Mouse (Mus musculus) embryo, embryonic 9.5 days (tissue): Measurements from ENCODE around the gene Hexim2.

ENCODE experiments used
- DNase-seq: peaks from one replicate; pipeline ENCODE4 v3.0.0-alpha.2; 2017; ENCODE audit errors: extremely low spot score

Gene Hexim2

DNA sequence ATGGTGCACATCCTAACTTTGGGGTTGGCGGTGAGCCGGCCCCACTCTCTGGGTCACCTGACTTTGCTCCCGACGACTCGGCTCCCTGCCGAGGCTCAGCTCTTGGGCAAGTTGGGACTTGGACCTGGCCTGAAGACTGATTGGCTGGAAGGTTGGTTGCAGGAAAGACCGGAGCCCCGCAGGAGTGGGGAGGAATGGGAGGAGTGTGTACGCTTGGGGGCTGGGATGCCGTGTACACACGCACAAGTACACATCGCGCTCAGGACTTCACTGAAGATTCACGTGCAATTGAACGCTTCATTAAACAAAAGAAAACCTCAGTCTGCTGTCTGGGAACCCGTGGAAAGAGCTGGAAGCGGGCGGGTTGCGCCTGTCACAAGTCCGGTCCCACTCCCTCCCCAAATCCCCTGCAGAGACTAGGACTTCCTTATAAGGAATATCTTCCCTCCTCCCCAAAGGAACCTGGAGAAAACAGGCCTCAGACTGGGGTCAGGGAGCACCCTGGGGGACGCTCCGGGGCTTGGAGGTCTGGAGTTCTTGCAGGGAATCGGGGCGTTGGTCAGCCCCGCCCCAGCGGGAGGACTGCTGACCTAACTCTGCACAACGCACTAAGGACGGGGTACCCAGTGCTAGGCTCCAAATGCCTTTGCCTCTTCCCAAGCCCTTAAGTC is 20.2 kb upstream of the Hexim2 start:
- peak; percentile 67 for DNase-seq

DNA sequence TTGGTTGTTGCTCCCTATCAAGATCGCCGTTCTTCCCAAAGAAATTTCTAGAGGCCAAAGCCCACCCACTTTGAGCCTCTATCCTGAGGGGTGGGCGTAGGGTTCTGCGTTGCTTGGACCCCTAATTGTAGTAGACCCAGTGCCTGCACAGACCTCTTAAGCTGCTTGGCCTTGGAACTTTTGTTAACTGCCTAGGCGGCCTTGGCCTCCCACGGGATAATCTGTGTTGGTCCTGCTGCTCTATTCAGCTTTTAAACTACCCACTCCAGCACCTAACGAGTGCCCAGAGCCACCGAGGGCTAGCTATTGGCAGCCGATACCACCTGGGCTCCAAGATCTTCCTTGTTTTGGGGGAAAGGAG is 19.7 kb upstream of the Hexim2 start:
- DNase-seq = no peak

DNA sequence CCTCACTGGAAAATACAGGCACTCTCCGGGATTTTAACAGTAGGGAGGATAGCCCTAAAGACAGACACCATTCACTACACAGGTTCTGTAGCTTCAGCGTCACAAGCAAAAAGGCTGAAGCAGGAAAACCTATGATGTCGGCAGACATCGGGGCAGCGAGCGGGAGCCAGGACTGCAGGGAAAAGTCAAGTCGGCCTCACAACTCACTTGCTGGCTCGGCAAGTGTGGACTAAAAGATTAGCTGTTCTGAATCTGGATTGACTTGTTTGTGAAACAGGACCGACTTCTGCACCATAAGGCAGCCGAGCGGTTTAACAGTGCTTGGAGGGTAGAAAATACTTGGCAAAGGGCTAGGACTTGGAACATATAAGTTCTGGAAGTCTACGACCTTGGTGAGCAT is 19.2 kb upstream of the Hexim2 start:
- DNase-seq = no peak

DNA sequence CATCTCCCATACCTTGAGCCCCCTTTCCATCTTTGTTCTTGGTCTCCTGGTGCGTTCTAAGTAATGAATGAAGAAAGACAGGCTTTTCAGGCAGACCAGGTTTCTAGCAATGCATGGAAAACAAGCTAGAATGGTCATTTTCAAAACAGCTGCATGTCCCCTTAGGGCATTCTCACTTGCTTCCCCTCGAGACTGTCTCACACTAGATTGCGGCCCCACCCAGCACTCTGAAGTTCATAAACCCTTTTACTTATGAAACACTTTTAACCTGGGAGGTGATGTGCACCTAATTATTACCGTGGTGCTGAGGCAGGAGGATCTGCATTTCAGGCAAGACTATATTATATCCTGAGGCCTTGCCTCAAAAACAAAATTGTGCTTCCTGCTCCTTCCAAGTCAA is 18.5 kb upstream of the Hexim2 start:
- no peak for DNase-seq

- DNase-seq = no peak
Measured at GRCm38 (mm10) chr11:103114270-103114943, 17.8 kb upstream of the Hexim2 start.

DNA sequence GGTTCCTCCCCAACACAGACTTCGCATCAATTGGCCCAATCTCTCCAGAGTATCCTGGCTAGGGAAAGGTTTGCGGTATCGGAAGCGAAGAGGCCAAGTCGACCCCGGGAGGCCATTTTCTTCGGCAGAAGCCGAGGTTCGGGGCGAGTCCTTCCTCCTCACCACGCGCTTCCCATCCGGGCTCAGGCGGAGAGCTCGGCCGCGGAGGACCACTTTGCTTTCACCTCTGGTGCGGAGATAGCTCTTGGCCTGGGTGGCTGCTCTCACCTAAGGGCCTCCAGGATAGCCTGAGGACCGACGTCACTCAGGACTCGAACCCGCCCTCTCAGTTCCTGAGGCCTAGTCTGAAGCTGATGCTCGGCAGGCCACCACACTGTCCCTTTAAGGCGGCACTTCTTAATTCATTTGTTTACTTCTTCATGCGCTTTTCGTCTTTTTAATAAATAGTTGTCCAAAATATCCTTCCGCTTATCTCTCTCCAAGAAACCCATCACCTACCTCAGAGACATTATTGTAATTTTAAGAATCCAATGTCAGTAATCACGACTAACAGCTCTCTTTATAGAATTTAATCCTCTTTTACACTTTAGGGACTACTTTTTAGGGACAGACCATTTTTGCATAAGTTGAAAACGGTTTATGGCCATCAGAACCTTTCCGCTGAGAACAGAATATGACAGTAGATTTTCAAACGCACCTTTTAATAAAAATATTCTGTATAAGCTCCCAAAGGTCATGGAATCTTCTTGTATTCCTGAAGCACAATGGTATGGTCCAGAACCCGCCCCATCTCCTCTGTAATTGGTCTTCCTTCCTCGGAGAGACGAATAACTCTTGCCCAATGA is 16.8 kb upstream of the Hexim2 start:
- peak; percentile 85 for DNase-seq

GRCm38 (mm10) chr11:103116008-103116818 is 16.0 kb upstream of the Hexim2 start, which contains the start of gene Hexim1:
Gene Hexim1 (plus strand): TSS chr11:103116231.
- peak; percentile 100 for DNase-seq

GRCm38 (mm10) chr11:103116959-103117590 is 15.2 kb upstream of the Hexim2 start:
- peak; percentile 83 for DNase-seq

DNA sequence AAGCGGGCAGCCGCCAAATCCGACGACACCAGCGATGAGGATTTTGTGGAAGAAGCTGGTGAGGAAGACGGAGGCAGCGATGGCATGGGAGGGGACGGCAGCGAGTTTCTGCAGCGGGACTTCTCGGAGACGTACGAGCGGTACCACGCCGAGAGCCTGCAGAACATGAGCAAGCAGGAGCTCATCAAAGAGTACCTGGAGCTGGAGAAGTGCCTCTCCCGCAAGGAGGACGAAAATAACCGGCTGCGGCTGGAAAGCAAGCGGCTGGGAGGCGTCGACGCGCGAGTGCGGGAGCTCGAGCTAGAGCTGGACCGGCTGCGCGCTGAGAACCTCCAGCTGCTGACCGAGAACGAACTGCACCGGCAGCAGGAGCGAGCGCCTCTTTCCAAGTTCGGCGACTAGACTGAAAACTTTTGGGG is 14.6 kb upstream of the Hexim2 start:
- DNase-seq = no peak

GRCm38 (mm10) chr11:103118866-103119265 is 13.4 kb upstream of the Hexim2 start:
- DNase-seq = no peak

DNA sequence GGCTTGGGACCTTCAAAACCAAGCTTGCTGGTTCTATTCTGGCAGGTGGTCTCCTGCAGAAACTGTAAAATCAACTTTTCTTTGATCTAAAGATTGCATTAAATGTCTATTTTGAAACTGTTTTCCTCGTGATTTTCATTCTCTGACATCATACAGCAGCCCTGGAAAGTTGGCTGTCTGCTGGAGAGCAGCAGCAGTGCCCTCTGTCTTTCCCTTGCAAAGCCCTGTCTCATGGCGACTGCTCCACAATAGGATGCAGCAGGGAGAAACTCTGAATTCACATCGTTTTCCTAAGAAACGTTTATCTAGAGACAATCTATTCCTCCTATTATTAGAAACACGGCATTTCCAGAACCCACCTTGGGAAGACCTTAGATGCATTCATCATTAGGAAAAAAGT is 12.6 kb upstream of the Hexim2 start:
- DNase-seq = no peak

- DNase-seq = no peak
Measured at GRCm38 (mm10) chr11:103120315-103120714, 11.9 kb upstream of the Hexim2 start.

GRCm38 (mm10) chr11:103132576-103133455 is 587 bp downstream of the Hexim2 start:
- peak; percentile 99 for DNase-seq

- DNase-seq = no peak
Measured at GRCm38 (mm10) chr11:103133456-103134185, 1.4 kb downstream of the Hexim2 start.

DNA sequence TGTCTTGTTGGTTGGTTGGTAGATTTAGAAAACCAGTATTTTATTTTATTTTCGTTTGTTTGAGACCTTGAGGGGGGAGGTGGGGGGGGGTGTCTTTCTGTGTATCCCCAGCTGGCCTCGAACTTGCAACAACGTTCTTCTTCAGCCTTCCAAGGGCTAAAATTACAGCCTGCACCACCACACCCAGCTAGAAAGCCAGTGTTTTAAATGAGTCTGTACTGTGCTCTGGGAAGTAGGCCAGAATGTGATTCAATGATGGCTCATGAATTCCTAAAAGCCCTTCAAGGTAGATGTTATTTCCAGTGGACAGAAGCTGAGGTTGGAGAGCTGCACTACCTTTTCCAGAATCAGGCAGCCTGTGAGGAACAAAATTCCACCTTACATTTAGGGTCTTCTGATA is 2.0 kb downstream of the Hexim2 start:
- DNase-seq = no peak

- no peak for DNase-seq
Measured at GRCm38 (mm10) chr11:103136039-103136577, 3.9 kb downstream of the Hexim2 start.

- DNase-seq = no peak
Measured at GRCm38 (mm10) chr11:103139951-103140762, 7.9 kb downstream of the Hexim2 start.

GRCm38 (mm10) chr11:103140763-103141100 is 8.5 kb downstream of the Hexim2 start:
- DNase-seq = no peak
